Mouse (Mus musculus) forebrain, embryonic 15.5 days (tissue): Measurements from ENCODE around the gene Tbcd. TPM values are rescaled to one million over a fixed set of nuclear protein-coding genes. Genes with fewer than 3 reads are reported as not detected.

ENCODE experiments used
- ATAC-seq: fragments of 200-750 bp; cut with Nextera tagmentation; replicated peaks from 2 replicates; pipeline ENCODE4 v1.8.0; 2017; ENCODE audit warnings: mild to moderate bottlenecking, moderate TSS enrichment, moderate library complexity
- H3K27ac ChIP-seq: fragments of 300-500 bp; sonication (generic); replicated peaks from 2 replicates; pipeline ENCODE4 v1.5.1; 2015; ENCODE audit warnings: mild to moderate bottlenecking, inconsistent platforms
- H3K27me3 ChIP-seq: fragments of 300-500 bp; sonication (generic); 2 replicates; pipeline ENCODE4 v1.6.1; 2015; ENCODE audit warnings: inconsistent platforms
- H3K36me3 ChIP-seq: fragments of 300-500 bp; sonication (generic); 2 replicates; pipeline ENCODE4 v1.6.1; 2015; ENCODE audit warnings: mild to moderate bottlenecking, inconsistent platforms
- H3K4me1 ChIP-seq: fragments of 300-500 bp; sonication (generic); 2 replicates; pipeline ENCODE4 v1.6.1; 2015; ENCODE audit warnings: inconsistent platforms
- H3K4me2 ChIP-seq: fragments of 300-500 bp; sonication (generic); replicated peaks from 2 replicates; pipeline ENCODE4 v1.6.1; 2015; ENCODE audit warnings: mild to moderate bottlenecking, inconsistent platforms
- H3K4me3 ChIP-seq: fragments of 300-500 bp; sonication (generic); 2 replicates; pipeline ENCODE4 v1.5.1; 2015; ENCODE audit warnings: mild to moderate bottlenecking, inconsistent platforms
- H3K9ac ChIP-seq: fragments of 300-500 bp; sonication (generic); replicated peaks from 2 replicates; pipeline ENCODE4 v1.6.1; 2015; ENCODE audit warnings: mild to moderate bottlenecking, inconsistent platforms
- H3K9me3 ChIP-seq: fragments of 300-500 bp; sonication (generic); 2 replicates; pipeline ENCODE4 v1.6.1; 2016; ENCODE audit warnings: inconsistent platforms
- WGBS: fragments of 180-500 bp; shearing (Covaris S2); methylation state at CpG from one replicate; pipeline ENCODE4 v1.1.7; 2015; ENCODE audit warnings: mixed read lengths; 5-methylcytosine and 5-hydroxymethylcytosine counted together
- polyA plus RNA-seq: library from polyadenylated mRNA; unstranded; fragments of >200 nt; fragmentation: Nextera tagmentation; extraction: Ambion mirVana; gene quantifications from 2 replicates; pipeline ENCODE4 v1.2.1, GENCODE M21; 2015

Gene Tbcd
- polyA plus RNA-seq: 54.1 and 55.2 TPM in 2 replicates

DNA sequence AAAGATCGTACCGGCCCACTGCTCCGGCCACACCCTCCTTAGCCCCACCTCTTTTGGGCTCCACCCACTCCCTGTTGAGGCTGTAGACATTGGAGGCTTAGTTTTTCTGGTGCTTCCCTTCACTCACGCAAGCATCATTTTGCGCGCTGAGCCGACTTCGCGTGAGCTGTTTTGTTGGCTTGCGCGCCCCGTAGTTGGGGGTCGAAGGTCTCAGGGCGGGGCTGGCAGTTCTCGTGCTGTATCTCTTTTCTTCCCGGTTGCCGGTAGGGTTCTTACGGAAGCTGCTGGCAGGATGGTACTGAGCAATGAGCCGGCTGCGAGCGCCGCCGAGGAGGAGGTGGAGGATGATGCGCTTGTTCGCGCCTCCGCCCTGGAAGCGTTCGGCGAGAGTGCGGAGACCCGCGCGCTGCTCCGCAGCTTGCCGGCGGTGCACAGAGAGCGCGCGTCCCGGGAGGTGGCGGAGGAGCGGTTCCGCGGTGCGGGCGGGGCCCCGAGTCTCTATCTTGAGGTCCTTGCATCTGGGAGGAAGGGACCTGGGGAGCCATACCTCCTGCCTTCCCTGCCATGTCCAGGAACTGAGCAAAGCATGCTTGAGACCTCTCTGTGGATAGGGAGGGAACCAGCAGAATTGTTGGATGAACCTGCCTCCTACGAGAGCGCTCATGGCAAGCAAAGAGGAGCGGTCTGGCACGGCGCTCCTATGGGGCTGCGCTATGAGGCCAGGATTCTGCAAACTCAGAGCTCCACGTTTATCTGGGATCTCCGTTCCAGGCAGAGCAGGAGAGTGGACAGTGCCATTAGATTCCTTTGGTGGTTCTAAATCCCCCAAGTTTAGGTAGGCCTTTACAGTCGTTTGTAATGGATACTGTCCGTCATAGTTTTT, at the start of gene Tbcd:
TSS of gene Tbcd (plus strand) at position 197 of the 883 bp plus-strand sequence.
- Histone ChIP-seq H3K9ac (peak within 1 kb of the TSS; percentile 77), H3K36me3 (peaks cover 15% of the 10 kb centered on the region; the same call in 1 of the 2 replicates), H3K4me2 (peak within 1 kb of the TSS; percentile 73), H3K27ac (peak within 1 kb of the TSS; percentile 88), H3K4me1 (peaks cover 27% of the 10 kb centered on the region), H3K9me3 (no peaks in the 10 kb centered on the region), H3K4me3 (peak within 1 kb of the TSS; percentile 87), H3K27me3 (no peaks in the 10 kb centered on the region)
- peak; percentile 96 for ATAC-seq
- WGBS: under 1% methylated on average over 58 of the region's 58 CpGs

DNA sequence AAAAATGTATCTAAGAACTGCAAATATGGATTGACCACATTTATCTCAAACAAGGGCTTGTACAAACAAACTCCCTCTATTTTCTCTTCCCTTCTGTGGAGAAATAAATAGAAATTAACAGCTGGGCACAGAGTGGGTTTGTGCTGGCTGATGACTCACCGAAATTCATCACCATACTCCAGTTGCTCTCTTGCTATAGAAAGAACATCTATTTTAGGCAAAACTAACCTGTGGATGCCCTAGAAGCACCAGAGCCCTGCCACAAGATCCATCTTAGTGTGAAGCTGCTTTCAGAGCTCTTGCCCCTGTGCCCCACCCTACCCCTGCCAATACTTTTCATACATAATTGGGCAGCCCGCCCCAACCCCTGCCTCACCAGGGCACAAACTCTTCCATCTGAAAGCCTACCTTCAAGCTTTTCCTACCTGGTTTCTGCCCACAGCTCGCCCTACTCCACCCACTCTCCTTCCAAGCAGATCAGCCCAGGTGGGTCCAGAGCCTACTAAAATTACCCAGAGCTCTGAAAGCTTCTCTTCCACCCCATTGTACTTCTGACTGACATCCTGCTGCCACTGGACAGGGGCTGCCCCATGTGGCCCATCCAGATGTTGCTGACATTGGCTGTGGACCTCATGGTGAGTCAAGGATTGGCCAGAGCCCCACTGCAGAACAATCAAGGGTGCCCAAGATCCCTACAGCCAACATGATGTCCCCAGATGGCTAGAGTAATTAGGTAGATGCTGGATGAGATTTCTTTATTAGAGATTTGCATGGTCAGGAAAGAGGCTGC, 44.2 kb upstream of the Tbcd start:
- Histone ChIP-seq H3K36me3 (no peaks in the 10 kb centered on the region), H3K9ac (no peak overlapping the region), H3K27ac (no peak overlapping the region), H3K4me2 (no peak overlapping the region), H3K9me3 (no peaks in the 10 kb centered on the region), H3K27me3 (no peaks in the 10 kb centered on the region), H3K4me1 (no peaks in the 10 kb centered on the region), H3K4me3 (no peak overlapping the region)
- no peak for ATAC-seq
- WGBS: 79% methylated on average over 3 of the region's 3 CpGs

DNA sequence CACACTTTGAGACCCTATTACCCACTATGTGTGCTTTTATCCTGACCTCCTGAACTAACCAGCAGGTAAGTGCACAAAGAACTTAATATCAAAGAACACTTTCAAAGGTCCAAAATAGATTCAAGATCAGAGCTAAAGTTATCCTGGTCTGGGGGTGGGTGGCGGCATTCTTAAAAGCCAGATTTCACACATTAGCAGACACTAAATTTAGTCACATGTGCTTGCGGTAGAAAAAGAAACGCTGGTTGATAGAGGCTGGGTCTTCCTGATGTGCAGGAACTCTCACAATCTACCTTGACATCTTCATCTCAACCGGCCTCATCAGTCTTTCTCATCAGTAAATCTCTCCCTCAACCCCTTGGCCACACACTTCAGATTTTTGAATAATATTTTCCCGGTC, 37.0 kb upstream of the Tbcd start:
- ATAC-seq: no peak
- no peak overlapping the region for H3K27ac ChIP-seq
- H3K9me3 ChIP-seq: no peaks in the 10 kb centered on the region
- H3K4me2 ChIP-seq: no peak overlapping the region
- H3K36me3 ChIP-seq: no peaks in the 10 kb centered on the region
- H3K9ac ChIP-seq: no peak overlapping the region
- no peak overlapping the region for H3K4me3 ChIP-seq
- 93% methylated on average over 5 of the region's 5 CpGs for WGBS
- H3K4me1 ChIP-seq: no peaks in the 10 kb centered on the region
- no peaks in the 10 kb centered on the region for H3K27me3 ChIP-seq

DNA sequence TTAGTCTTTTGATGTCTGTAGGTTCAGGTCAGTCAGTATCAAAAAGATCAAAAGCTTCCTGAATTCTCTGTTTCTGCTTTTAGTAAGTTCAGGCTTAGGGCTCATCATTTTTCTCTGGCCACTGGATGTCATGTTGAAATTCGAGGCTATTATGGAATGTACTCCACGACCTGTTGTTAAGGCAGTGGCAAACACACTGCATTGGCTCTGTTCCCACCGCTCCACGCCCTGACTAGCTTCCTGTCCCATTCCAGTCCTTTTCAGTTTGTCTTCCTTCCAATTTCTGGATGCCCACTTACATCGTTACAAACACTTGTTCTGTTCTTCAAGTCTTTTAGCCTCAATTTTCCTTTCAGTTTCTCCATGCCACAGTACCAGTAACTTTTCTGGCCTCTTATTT, 36.4 kb upstream of the Tbcd start:
- no peak overlapping the region for H3K4me2 ChIP-seq
- H3K4me3 ChIP-seq: no peak overlapping the region
- WGBS: 71% methylated on average over 5 of the region's 5 CpGs
- H3K9ac ChIP-seq: no peak overlapping the region
- H3K9me3 ChIP-seq: no peaks in the 10 kb centered on the region
- no peak overlapping the region for H3K27ac ChIP-seq
- no peaks in the 10 kb centered on the region for H3K27me3 ChIP-seq
- no peaks in the 10 kb centered on the region for H3K36me3 ChIP-seq
- no peak for ATAC-seq
- peaks cover under 1% of the 10 kb centered on the region; the same call in 1 of the 2 replicates for H3K4me1 ChIP-seq

DNA sequence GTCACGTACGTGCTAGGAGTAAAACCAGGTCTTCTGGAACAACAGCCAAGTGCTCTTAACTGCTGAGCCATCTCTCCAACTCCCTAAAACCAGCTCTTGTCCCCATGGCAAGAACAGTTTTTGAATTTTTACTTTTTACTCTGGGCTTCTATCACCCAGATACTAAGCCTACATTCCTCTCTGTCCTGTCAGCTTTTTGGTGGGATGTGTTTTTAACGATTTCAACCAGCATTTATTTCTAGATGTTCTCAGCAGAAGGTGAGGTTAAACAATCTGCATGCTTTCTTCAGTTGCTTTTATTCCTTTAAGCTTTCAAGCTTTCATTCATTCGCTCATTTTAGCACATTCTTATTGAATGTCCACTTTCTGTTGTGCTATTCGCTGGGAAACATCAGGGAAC, 33.8 kb upstream of the Tbcd start:
- Histone ChIP-seq H3K27ac (no peak overlapping the region), H3K9me3 (no peaks in the 10 kb centered on the region), H3K4me3 (no peak overlapping the region), H3K9ac (no peak overlapping the region), H3K4me1 (peaks cover 16% of the 10 kb centered on the region), H3K27me3 (no peaks in the 10 kb centered on the region), H3K36me3 (no peaks in the 10 kb centered on the region), H3K4me2 (no peak overlapping the region)
- 83% methylated on average over 5 of the region's 5 CpGs for WGBS
- no peak for ATAC-seq

DNA sequence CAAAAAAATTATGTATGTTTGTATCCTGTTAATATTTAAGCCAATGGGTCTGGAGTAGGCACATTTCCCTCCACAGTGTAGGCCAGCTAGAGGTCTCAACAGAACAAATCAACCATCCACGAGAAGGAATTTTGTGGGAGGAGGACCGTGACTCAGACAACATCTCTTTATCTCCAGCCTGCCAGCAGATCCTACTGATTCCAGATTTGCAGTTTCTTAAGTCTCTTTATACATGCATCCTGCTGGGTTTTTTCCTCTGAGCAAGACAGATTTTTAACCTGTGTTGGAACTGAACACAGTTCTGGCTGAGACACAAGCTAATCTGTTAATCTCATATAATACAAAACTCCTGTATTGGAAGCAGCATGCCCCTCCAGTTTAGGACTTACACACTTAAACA, 32.8 kb upstream of the Tbcd start:
- Histone ChIP-seq H3K27me3 (no peaks in the 10 kb centered on the region), H3K9me3 (no peaks in the 10 kb centered on the region), H3K4me3 (no peak overlapping the region), H3K4me2 (no peak overlapping the region), H3K27ac (no peak overlapping the region), H3K4me1 (peaks cover 16% of the 10 kb centered on the region), H3K36me3 (no peaks in the 10 kb centered on the region), H3K9ac (no peak overlapping the region)
- ATAC-seq: no peak
- 75% methylated on average over 2 of the region's 2 CpGs for WGBS

DNA sequence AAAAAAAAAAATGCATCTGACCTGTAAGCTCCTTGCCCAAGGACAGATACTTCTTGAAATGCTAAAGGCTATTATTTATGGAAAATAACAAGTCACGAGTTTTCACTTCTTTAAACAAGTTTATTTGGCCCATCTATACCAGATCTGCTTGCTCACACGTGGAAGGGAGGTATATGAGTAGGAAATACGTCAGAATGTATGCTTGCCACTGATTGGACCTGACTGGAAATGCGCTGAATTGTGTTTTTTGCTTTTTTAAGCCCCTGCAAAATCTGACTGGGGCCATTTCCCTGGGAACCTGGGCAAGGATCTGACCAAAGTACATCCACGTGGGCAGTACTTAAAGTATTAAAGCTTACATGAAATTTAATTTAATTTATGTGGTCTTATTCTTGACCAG, 31.4 kb upstream of the Tbcd start:
- H3K27ac ChIP-seq: no peak overlapping the region
- H3K9ac ChIP-seq: no peak overlapping the region
- no peaks in the 10 kb centered on the region for H3K27me3 ChIP-seq
- WGBS: 51% methylated on average over 5 of the region's 5 CpGs
- no peak for ATAC-seq
- no peaks in the 10 kb centered on the region for H3K36me3 ChIP-seq
- H3K4me2 ChIP-seq: peak overlapping the region; percentile 90
- H3K9me3 ChIP-seq: no peaks in the 10 kb centered on the region
- peak overlapping the region; percentile 70; the same call in 1 of the 2 replicates for H3K4me3 ChIP-seq
- peaks cover 16% of the 10 kb centered on the region for H3K4me1 ChIP-seq

DNA sequence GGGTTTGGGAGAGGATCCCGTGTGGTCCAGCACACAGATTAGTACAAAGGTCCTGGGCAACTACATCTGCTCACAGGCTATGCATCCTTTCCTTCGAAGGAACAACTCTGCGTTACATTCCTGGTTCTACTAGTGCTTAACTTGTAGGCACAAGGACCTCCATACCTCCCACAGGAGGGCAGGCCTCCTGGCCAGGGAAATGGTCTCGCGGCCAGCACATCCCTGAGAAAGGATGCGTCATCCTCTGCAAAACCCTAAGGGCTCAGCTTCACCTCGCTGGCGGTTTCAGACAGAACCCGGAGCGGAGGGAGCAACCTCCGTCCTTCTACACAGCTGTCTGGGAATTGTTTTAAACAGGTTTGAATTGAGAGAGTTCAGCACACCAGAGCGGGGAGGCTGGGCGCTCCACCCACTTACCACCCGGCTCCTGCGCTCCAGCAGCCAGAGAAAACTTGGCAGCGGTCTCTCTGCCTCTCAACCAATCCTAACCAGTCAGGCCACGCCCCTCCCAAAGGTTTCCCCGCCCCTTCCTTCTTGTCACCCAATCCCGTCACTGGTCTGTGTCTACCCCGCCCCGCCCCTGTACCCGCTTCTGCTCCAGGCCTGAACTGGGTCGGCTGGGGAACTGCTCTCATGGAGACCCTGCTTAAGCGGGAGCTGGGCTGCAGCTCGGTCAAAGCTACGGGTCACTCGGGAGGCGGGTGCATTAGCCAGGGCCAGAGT, 30.8 kb upstream of the Tbcd start, which contains the start of gene Fn3krp:
TSS of gene Fn3krp (plus strand) at position 572 of the 723 bp plus-strand sequence.
- H3K4me2 ChIP-seq: peak within 1 kb of the TSS; percentile 90
- peak within 1 kb of the TSS; percentile 64 for H3K9ac ChIP-seq
- under 1% methylated on average over 28 of the region's 28 CpGs for WGBS

DNA sequence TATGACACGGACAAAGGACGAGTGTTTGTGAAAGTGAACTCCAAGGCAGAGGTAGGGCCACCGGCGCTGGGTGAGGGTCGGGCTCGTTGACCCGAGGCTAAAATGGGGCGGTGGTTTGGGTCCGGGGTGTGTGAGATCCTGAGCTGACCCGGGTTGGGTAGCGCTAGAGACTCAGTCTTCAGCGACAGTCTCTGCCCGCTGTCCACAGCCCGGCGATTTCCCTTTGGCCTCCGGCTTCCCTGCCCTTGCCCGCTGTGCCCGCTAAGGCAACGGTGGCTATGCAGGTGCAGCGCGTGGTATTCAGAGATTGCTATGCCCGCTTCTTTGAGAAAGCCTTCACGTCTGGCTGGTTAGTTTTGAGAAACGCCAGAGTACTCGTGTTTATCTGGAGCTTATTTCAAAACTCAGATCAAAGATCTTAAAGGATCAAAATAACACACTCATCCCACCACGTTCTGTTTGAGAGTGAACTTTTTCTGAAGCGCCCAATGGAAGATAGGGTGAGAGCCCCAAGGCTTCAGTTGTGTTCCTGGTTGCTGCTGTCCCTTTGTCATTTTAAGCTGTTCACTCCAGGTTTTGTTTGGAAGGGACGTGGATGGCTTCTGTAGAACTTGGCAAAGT, 30.1 kb upstream of the Tbcd start:
- Histone ChIP-seq H3K36me3 (no peaks in the 10 kb centered on the region), H3K9ac (peak overlapping the region; percentile 64), H3K27ac (no peak overlapping the region), H3K9me3 (no peaks in the 10 kb centered on the region), H3K27me3 (no peaks in the 10 kb centered on the region), H3K4me3 (peak overlapping the region; percentile 70), H3K4me1 (peaks cover 16% of the 10 kb centered on the region), H3K4me2 (peak overlapping the region; percentile 90)
- ATAC-seq: peak; percentile 78; the same call in 1 of the 2 replicates
- WGBS: under 1% methylated on average over 28 of the region's 28 CpGs

More for the DNA sequence above, 30.8 kb upstream of the Tbcd start, which contains the start of gene Fn3krp:
- Histone ChIP-seq H3K4me1 (peaks cover 16% of the 10 kb centered on the region), H3K27ac (peak within 1 kb of the TSS; percentile 50; the same call in 1 of the 2 replicates), H3K4me3 (peak within 1 kb of the TSS; percentile 70), H3K9me3 (no peaks in the 10 kb centered on the region), H3K27me3 (no peaks in the 10 kb centered on the region), H3K36me3 (no peaks in the 10 kb centered on the region)
- ATAC-seq: peak; percentile 100

DNA sequence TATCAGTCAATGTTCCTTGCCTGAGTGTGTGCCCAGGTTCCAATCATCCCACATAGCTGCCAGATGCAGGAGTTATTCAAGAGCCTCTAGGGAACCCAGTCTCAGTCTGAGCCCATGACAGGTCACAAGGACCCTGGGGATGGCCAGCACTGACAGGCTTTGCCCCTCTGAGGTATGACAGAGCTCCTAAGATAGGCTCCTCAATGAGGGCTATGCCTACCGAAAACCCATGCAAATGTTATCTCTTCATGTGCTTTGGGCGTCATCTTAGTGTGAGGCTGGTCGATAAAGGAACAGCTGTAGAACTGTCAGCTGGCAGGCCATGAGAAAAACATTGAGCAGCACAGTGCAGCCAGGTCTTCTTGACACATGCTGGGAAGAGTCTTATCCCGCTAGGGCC, 18.4 kb upstream of the Tbcd start:
- H3K9me3 ChIP-seq: no peaks in the 10 kb centered on the region
- no peak overlapping the region for H3K27ac ChIP-seq
- H3K9ac ChIP-seq: no peak overlapping the region
- no peak overlapping the region for H3K4me2 ChIP-seq
- peaks cover 21% of the 10 kb centered on the region for H3K4me1 ChIP-seq
- ATAC-seq: no peak
- no peak overlapping the region for H3K4me3 ChIP-seq
- H3K36me3 ChIP-seq: peaks cover 9% of the 10 kb centered on the region; the same call in 1 of the 2 replicates
- 80% methylated on average over 4 of the region's 4 CpGs for WGBS
- H3K27me3 ChIP-seq: no peaks in the 10 kb centered on the region
